Mouse (Mus musculus): ENCODE measurements at regions not wholly inside any gene's neighbourhood (a gene's known extent, or its start where the extent isn't known, plus 50 kb on each side); places are given as distances from the start of the nearest gene placed in this dataset.
"Not testable (repeated sequence)": the region's sequence is repeated elsewhere in the genome, so short reads cannot be mapped to it uniquely, and the experiment has no call there.

DNA sequence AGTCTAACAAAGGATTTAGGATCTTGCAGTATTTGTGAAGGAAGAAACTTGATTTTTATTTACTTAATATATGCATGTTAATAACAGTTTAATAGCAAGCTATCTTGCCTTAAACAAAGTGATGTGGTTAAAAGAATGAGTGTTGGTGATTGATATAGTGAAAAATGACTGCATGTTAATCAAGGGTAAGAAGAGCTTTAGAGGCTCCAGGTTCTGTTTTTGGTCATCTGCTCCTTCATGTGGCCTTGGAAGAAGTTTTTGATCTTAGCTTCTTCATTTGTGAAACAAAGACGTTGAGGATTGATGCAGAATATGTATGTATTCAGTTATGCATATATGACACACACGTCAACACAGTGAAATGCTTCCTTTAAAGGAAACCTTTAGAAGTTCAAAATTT is 97.1 kb upstream of the Palmd start:
- no peak overlapping the region for H3K4me2 ChIP-seq
- TF ChIP-seq CTCF (IDR thresholded peaks at IDR 0.05; ENCODE audit: low read depth): no peak
- H3K4me1 ChIP-seq (ENCODE audit: insufficient read depth): no peaks in the 10 kb centered on the region
- ATAC-seq (ENCODE audit: insufficient read depth) (no peak), DNase-seq (no peak)
- H3K27me3 ChIP-seq (ENCODE audit: insufficient read depth, low read length): 0 out of 2 replicates have a peak, but pooled peaks cover 3% of the 10 kb centered on the region
- H3K27ac ChIP-seq (ENCODE audit: low read depth): no peak overlapping the region
- H3K36me3 ChIP-seq (ENCODE audit: insufficient read depth): no peaks in the 10 kb centered on the region
- no peak overlapping the region for H3K4me3 ChIP-seq (ENCODE audit: low read depth, low read length)
- no peak overlapping the region for H3K9ac ChIP-seq
- no peaks in the 10 kb centered on the region for H3K9me3 ChIP-seq (ENCODE audit: low read depth, low read length)
- 74% methylated on average over 2 of the region's 2 CpGs for WGBS

DNA sequence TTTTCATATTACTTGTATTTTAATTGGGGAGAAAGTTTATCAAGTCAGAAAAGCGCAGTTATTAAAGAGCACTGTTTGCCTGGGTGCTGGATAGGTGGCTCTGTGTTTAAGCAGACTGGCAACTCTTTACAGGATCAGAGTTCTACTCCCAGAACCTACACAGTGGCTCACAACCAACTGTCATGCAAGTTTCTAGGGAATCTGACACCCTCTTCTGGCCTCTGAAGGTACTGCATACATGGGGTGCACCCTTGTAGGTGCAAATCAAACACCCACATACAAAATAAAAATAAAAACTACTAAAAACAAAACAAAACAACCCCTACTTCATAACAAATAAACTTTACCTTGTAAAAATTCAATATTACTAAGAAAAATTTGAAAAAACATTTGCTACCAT is 93.0 kb upstream of the Palmd start:
- Histone ChIP-seq H3K27me3 (ENCODE audit: insufficient read depth, low read length) (no peaks in the 10 kb centered on the region), H3K9ac (no peak overlapping the region), H3K4me3 (ENCODE audit: low read depth, low read length) (no peak overlapping the region), H3K4me2 (no peak overlapping the region), H3K27ac (ENCODE audit: low read depth) (no peak overlapping the region), H3K36me3 (ENCODE audit: insufficient read depth) (no peaks in the 10 kb centered on the region), H3K4me1 (ENCODE audit: insufficient read depth) (no peaks in the 10 kb centered on the region), H3K9me3 (ENCODE audit: low read depth, low read length) (no peaks in the 10 kb centered on the region)
- TF ChIP-seq CTCF (IDR thresholded peaks at IDR 0.05; ENCODE audit: low read depth): peak; percentile 58
- WGBS: 55% methylated on average over 1 of the region's 1 CpGs
- ATAC-seq (ENCODE audit: insufficient read depth) (no peak), DNase-seq (no peak)

DNA sequence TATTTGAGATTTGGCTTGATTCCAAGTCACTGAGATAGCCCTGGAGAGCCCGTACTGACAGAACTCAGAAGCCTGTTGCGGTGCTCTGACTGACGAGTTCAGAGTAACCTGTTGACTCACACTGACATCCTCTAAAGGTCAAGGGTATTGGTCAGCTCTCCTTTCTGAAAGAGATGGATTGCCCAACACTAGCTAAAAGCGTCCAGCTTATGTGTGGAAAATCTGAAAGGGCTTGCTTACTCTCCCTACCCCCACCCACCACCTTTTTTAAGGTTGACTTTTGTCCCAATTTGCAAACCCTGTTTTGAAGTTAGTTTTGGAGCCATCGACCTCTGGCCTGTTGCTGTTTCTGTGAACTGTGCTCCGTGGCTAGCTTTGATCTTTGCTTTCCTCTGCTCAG is 92.4 kb upstream of the Palmd start:
- H3K9me3 ChIP-seq (ENCODE audit: low read depth, low read length): no peaks in the 10 kb centered on the region
- H3K4me3 ChIP-seq (ENCODE audit: low read depth, low read length): no peak overlapping the region
- H3K4me2 ChIP-seq: no peak overlapping the region
- DNase-seq: no peak
- H3K27me3 ChIP-seq (ENCODE audit: insufficient read depth, low read length): no peaks in the 10 kb centered on the region
- 39% methylated on average over 6 of the region's 6 CpGs for WGBS
- ATAC-seq (ENCODE audit: insufficient read depth): no peak
- TF ChIP-seq CTCF (IDR thresholded peaks at IDR 0.05; ENCODE audit: low read depth): no peak
- H3K27ac ChIP-seq (ENCODE audit: low read depth): no peak overlapping the region
- no peaks in the 10 kb centered on the region for H3K4me1 ChIP-seq (ENCODE audit: insufficient read depth)
- no peaks in the 10 kb centered on the region for H3K36me3 ChIP-seq (ENCODE audit: insufficient read depth)
- H3K9ac ChIP-seq: no peak overlapping the region

DNA sequence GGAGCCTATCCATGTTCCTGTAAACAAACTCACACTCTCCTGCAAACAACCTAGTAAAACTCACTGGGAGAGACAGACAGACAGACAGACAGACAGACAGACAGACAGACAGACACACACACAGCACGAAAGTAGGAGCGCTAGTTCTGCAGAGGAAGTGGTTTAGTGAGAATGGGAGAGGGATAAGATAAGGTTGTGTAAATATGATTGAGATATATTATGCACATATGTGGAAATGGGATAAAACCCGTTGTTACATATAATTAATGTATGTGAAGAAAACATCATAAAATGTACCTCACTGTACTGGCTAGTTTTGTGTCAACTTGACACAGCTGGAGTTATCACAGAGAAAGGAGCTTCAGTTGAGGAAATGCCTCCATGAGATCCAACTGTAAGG is 85.9 kb upstream of the Palmd start:
- not testable (repeated sequence) for H3K9ac ChIP-seq; H3K9me3 ChIP-seq (ENCODE audit: low read depth, low read length); H3K27ac ChIP-seq (ENCODE audit: low read depth); ATAC-seq (ENCODE audit: insufficient read depth); DNase-seq; H3K36me3 ChIP-seq (ENCODE audit: insufficient read depth); H3K4me2 ChIP-seq; H3K4me3 ChIP-seq (ENCODE audit: low read depth, low read length); H3K4me1 ChIP-seq (ENCODE audit: insufficient read depth); H3K27me3 ChIP-seq (ENCODE audit: insufficient read depth, low read length)
- 66% methylated on average over 3 of the region's 3 CpGs for WGBS

DNA sequence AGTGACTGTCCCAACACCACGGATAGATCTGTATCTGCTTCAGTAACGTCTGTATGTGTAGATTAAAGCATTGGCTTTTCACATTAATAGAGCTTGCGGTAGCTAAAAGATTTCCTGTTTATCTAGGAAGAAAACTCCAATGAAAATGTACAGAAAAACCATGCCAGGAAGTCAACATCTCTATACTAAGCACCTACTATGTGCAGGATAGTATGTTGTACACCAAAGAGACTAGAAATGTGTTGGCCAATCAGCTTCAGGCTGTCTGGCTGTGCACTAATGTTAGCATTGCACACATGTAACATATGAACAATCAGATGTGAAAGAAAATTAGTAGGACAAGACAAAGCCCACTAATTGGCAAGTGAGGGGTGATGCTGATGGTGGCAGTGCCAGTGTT is 82.6 kb upstream of the Palmd start:
- Histone ChIP-seq H3K9ac (no peak overlapping the region), H3K27me3 (ENCODE audit: insufficient read depth, low read length) (no peaks in the 10 kb centered on the region), H3K9me3 (ENCODE audit: low read depth, low read length) (no peaks in the 10 kb centered on the region), H3K4me1 (ENCODE audit: insufficient read depth) (no peaks in the 10 kb centered on the region), H3K4me3 (ENCODE audit: low read depth, low read length) (no peak overlapping the region), H3K4me2 (no peak overlapping the region), H3K36me3 (ENCODE audit: insufficient read depth) (no peaks in the 10 kb centered on the region), H3K27ac (ENCODE audit: low read depth) (no peak overlapping the region)
- 69% methylated on average over 3 of the region's 3 CpGs for WGBS
- no peak for TF ChIP-seq CTCF (IDR thresholded peaks at IDR 0.05; ENCODE audit: low read depth)
- ATAC-seq (ENCODE audit: insufficient read depth) (no peak), DNase-seq (no peak)

DNA sequence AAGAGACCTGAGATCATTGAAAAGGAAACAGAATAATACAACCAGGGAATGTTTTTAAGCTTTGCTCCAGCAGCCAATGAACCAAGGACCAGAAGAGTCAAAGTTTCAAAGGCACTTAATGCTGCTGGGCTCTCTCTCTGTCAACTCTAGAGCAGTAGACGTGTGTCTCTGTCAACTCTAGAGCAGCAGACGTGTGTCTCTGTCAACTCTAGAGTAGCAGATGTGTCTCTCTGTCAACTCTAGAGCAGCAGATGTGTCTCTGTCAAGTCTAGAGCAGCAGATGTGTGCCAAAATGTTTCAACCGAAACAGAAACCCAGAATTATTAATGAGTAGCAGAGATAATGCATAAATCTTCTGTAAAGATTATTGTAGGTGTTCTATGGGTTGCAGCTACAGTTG is 82.1 kb upstream of the Palmd start:
- no peak for ATAC-seq (ENCODE audit: insufficient read depth)
- no peak overlapping the region for H3K4me3 ChIP-seq (ENCODE audit: low read depth, low read length)

DNA sequence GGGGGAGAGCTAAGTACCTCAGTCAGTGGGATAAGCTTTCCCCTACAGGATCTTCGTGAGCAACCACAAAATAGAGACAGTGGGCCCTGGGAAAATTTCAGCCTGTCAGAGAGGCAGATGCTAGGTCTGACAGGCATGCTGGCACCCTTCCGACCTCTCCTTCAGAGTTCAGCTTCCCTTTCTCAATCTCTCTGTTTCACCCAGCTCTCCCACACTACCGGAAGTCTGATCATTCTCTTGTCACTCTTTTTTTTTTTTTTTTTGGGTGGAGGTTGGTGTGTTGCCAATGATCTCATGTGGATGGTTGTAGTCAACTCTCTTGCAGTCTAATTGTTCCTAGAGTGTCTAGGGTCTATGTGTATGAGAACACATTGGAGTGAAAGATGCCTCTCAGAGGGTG is 80.6 kb upstream of the Palmd start:
- no peaks in the 10 kb centered on the region for H3K9me3 ChIP-seq (ENCODE audit: low read depth, low read length)
- H3K36me3 ChIP-seq (ENCODE audit: insufficient read depth): no peaks in the 10 kb centered on the region
- no peak overlapping the region for H3K27ac ChIP-seq (ENCODE audit: low read depth)
- H3K9ac ChIP-seq: no peak overlapping the region
- no peaks in the 10 kb centered on the region for H3K27me3 ChIP-seq (ENCODE audit: insufficient read depth, low read length)
- no peak for TF ChIP-seq CTCF (IDR thresholded peaks at IDR 0.05; ENCODE audit: low read depth)
- H3K4me3 ChIP-seq (ENCODE audit: low read depth, low read length): no peak overlapping the region
- H3K4me1 ChIP-seq (ENCODE audit: insufficient read depth): no peaks in the 10 kb centered on the region
- DNase-seq: no peak
- ATAC-seq (ENCODE audit: insufficient read depth): no peak
- no peak overlapping the region for H3K4me2 ChIP-seq
- 65% methylated on average over 3 of the region's 3 CpGs for WGBS

More for the DNA sequence above, 82.1 kb upstream of the Palmd start:
- Histone ChIP-seq H3K9ac (no peak overlapping the region), H3K36me3 (ENCODE audit: insufficient read depth) (no peaks in the 10 kb centered on the region), H3K4me2 (no peak overlapping the region), H3K27me3 (ENCODE audit: insufficient read depth, low read length) (no peaks in the 10 kb centered on the region), H3K4me1 (ENCODE audit: insufficient read depth) (no peaks in the 10 kb centered on the region), H3K9me3 (ENCODE audit: low read depth, low read length) (no peaks in the 10 kb centered on the region), H3K27ac (ENCODE audit: low read depth) (no peak overlapping the region)
- WGBS: 38% methylated on average over 3 of the region's 3 CpGs
- no peak for DNase-seq
- TF ChIP-seq CTCF (IDR thresholded peaks at IDR 0.05; ENCODE audit: low read depth): no peak

DNA sequence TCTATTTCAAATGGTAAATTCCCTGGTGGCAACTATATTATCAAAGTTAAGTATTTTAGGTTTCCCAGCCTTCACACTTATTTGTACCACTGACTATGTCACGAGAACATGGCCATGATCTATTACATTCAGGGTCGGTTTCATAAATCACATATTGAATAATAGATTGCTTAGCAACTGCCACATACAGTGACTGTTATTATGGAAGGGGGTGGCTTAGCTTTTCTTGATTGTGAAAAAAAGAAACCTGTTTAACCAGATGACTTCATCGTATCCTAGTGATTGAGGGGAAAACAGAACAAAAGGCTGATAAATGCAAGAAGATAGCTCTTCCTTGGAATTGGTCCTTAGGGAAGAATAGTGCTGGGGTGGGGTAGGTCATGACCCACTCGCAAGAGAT is 76.0 kb upstream of the Palmd start:
- no peak for TF ChIP-seq CTCF (IDR thresholded peaks at IDR 0.05; ENCODE audit: low read depth)
- H3K27ac ChIP-seq (ENCODE audit: low read depth): no peak overlapping the region
- DNase-seq (no peak), ATAC-seq (ENCODE audit: insufficient read depth) (no peak)
- H3K36me3 ChIP-seq (ENCODE audit: insufficient read depth): no peaks in the 10 kb centered on the region
- no peaks in the 10 kb centered on the region for H3K9me3 ChIP-seq (ENCODE audit: low read depth, low read length)
- no peak overlapping the region for H3K4me3 ChIP-seq (ENCODE audit: low read depth, low read length)
- H3K4me2 ChIP-seq: no peak overlapping the region
- WGBS: 74% methylated on average over 4 of the region's 4 CpGs
- H3K9ac ChIP-seq: no peak overlapping the region
- H3K27me3 ChIP-seq (ENCODE audit: insufficient read depth, low read length): no peaks in the 10 kb centered on the region
- no peaks in the 10 kb centered on the region for H3K4me1 ChIP-seq (ENCODE audit: insufficient read depth)

Data from lung, embryonic 14.5 days (tissue).